Mouse (Mus musculus) ES-E14 (cell line): ENCODE measurements at regions not wholly inside any gene's neighbourhood (a gene's known extent, or its start where the extent isn't known, plus 50 kb on each side); places are given as distances from the start of the nearest gene placed in this dataset.

ENCODE experiments used
- DNase-seq: peaks from one replicate; pipeline ENCODE4 v3.0.0-alpha.2; 2013; ENCODE audit warnings: low read depth, low spot score
- H3K27ac ChIP-seq: 2 replicates; pipeline ENCODE4 v1.5.1; 2012; ENCODE audit warnings: low read depth, mild to moderate bottlenecking, low read length, moderate library complexity, mixed read lengths; ENCODE audit not compliant: poor library complexity, insufficient read depth, severe bottlenecking
- H3K36me3 ChIP-seq: 2 replicates; pipeline ENCODE4 v1.6.1; 2012; ENCODE audit warnings: mild to moderate bottlenecking, low read length, moderate library complexity, mixed read lengths; ENCODE audit not compliant: control insufficient read depth, poor library complexity, insufficient read depth, severe bottlenecking
- H3K4me1 ChIP-seq, 2 experiments: fragments of 150-350 bp in 1 of 2; sonication (generic) in 1 of 2; 2 replicates each; pipeline ENCODE4 v1.6.1; 2012; ENCODE audit warnings: low read length in 2 of 2, mild to moderate bottlenecking in 1 of 2, mixed read lengths in 1 of 2; ENCODE audit not compliant: control insufficient read depth in 2 of 2, insufficient read depth in 2 of 2, poor library complexity in 1 of 2
- H3K4me3 ChIP-seq, 2 experiments: fragments of 150-350 bp in 1 of 2; sonication (generic) in 1 of 2; 2 replicates each; pipeline ENCODE4 v1.5.1; 2012; ENCODE audit warnings: low read length in 2 of 2, low read depth in 1 of 2, mild to moderate bottlenecking in 1 of 2, mixed read lengths in 1 of 2; ENCODE audit not compliant: insufficient read depth in 1 of 2, poor library complexity in 1 of 2, severe bottlenecking in 1 of 2
- H3K9ac ChIP-seq: 2 replicates; pipeline ENCODE4 v1.6.1; 2012; ENCODE audit warnings: low read depth, mild to moderate bottlenecking, low read length, mixed read lengths; ENCODE audit not compliant: poor library complexity, insufficient read depth, severe bottlenecking
- H3K9me3 ChIP-seq: fragments of 150-350 bp; sonication (generic); 2 replicates; pipeline ENCODE4 v1.6.1; 2012; ENCODE audit warnings: low read depth, mild to moderate bottlenecking, low read length; ENCODE audit not compliant: control insufficient read depth, insufficient read depth
- CHD2 ChIP-seq: IDR thresholded peaks from 2 replicates; pipeline ENCODE4 v1.6.1; 2014; ENCODE audit warnings: mild to moderate bottlenecking, low read depth, low read length, inconsistent platforms
- HCFC1 ChIP-seq: IDR thresholded peaks from 2 replicates; pipeline ENCODE4 v1.6.1; 2012; ENCODE audit warnings: low read length, inconsistent platforms, borderline replicate concordance; ENCODE audit not compliant: insufficient read depth
- MAFK ChIP-seq: IDR thresholded peaks from 2 replicates; pipeline ENCODE4 v1.6.1; 2014; ENCODE audit warnings: mild to moderate bottlenecking, low read depth, low read length, inconsistent platforms; ENCODE audit not compliant: insufficient read depth
- ZC3H11A ChIP-seq: IDR thresholded peaks from 2 replicates; pipeline ENCODE4 v1.6.1; 2012; ENCODE audit warnings: low read depth, mild to moderate bottlenecking, inconsistent platforms, low read length, borderline replicate concordance
- ZNF384 ChIP-seq: IDR thresholded peaks from 2 replicates; pipeline ENCODE4 v1.6.1; 2012; ENCODE audit warnings: low read depth, low read length, inconsistent platforms
- in situ Hi-C, 2 experiments: fragments of 600-800 bp; cut with MboI; formaldehyde crosslinking; loops; one replicate each; pipeline ENCODE4 v1.15.1; 2025; ENCODE audit warnings: low sequenced_read_pairs in 2 of 2, inconsistent platforms in 1 of 2; ENCODE audit not compliant: unreplicated experiment in 2 of 2

DNA sequence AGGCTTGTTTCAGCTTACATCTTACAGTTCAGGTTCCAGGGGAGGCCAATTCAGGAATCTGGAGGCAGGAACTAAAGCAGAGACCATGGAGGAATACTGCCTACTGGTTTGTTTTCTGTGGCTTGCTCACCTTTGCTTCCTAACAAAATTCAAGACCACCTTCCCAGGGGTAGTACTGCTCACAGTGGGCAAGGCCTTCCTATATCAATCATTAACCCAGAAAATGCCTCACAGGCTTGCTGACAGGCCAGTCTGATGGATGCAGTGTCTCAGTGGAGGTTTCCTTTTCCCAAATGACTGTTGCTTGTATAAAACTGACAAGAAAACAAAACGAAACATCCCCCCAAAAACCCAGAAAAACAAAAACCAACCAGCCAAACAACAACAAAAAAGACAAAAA is 95.8 kb upstream of the Klf13 start:
- H3K36me3 ChIP-seq: no peaks in the 10 kb centered on the region
- no peak overlapping the region for H3K4me3 ChIP-seq
- DNase-seq: no peak
- no peaks in the 10 kb centered on the region for H3K4me1 ChIP-seq
- H3K27ac ChIP-seq: no peak overlapping the region
- no peak overlapping the region for H3K9ac ChIP-seq
- in situ Hi-C loops: no loop called here
- TF ChIP-seq ZC3H11A (no peak), MAFK (no peak), HCFC1 (no peak), CHD2 (no peak), ZNF384 (no peak)
- no peaks in the 10 kb centered on the region for H3K9me3 ChIP-seq

DNA sequence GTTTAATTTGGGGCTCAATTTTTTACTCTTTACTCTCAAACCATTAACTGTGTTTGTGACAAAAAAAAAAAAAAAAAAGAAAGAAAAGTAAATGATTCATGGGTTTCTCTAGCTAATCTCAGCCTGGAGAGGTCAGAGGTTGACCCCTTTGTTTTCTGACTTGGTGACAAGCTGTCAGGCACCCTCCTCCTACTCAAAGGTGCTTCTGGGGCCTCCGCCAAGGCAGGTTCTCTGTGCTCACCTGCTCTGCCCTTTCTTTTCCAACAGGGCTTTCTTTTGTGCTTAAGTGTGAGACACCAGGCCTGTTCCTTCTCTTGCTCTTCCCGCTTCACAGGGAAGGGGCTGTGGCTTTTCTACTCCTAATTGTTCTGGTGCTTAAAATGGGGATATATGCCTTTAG is 94.7 kb upstream of the Klf13 start:
- Histone ChIP-seq H3K9ac (no peak overlapping the region), H3K36me3 (no peaks in the 10 kb centered on the region), H3K27ac (no peak overlapping the region), H3K4me1 (no peaks in the 10 kb centered on the region), H3K9me3 (no peaks in the 10 kb centered on the region), H3K4me3 (no peak overlapping the region)
- no peak for TF ChIP-seq ZNF384
- no peak for TF ChIP-seq ZC3H11A
- no peak for TF ChIP-seq CHD2
- no peak for TF ChIP-seq MAFK
- TF ChIP-seq HCFC1: no peak
- DNase-seq: no peak
- in situ Hi-C loops: no loop called here

DNA sequence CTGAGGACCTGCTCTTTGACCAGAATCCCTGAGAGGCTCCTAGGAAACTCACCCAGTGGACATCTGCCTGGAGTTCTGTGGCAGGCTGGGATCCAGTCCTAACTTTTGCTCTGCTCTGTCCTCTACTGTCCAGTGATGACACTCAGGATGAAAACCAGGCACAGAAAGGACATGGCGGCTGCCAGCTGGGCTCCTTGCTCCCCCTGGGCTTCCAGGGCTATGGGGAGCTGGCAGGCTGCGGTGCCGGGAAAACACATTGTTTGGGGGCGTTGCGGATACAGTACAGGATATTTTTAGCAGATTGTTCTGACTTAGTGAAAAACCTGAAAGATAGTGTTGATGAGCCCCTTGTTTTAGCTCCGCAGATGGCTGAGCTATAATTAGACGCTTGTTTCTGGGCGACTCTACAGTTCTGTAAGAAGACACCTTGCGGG is 94.2 kb upstream of the Klf13 start:
- DNase-seq: no peak
- in situ Hi-C loops: no loop called here

DNA sequence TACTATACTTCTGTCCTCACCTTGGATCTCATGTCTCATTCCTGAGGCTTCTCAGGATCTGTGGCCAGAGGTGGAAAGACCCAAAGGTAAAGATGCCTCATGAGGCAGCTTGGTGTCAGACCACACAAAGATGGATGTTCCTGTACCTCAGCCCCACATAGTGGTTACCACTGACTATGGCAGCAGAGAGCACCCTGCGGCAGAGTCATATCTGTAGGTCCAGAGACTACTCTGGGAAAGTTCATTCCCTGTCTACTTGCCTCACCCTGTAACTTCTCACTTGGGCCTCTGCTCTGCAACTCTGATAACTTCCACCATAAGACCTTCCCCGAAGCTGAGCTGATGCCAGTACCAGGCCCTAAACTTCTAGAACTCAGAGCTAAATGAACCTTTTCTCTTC is 91.9 kb upstream of the Klf13 start:
- Histone ChIP-seq H3K9me3 (no peaks in the 10 kb centered on the region), H3K4me1 (no peaks in the 10 kb centered on the region), H3K9ac (no peak overlapping the region), H3K4me3 (no peak overlapping the region), H3K36me3 (no peaks in the 10 kb centered on the region), H3K27ac (no peak overlapping the region)
- no peak for TF ChIP-seq MAFK
- TF ChIP-seq HCFC1: no peak
- in situ Hi-C loops: no loop called here
- no peak for DNase-seq

More for the DNA sequence above, 94.2 kb upstream of the Klf13 start:
- Histone ChIP-seq H3K27ac (no peak overlapping the region), H3K4me3 (no peak overlapping the region), H3K9me3 (no peaks in the 10 kb centered on the region), H3K4me1 (no peaks in the 10 kb centered on the region), H3K36me3 (no peaks in the 10 kb centered on the region), H3K9ac (no peak overlapping the region)
- no peak for TF ChIP-seq HCFC1
- no peak for TF ChIP-seq ZC3H11A
- no peak for TF ChIP-seq CHD2
- TF ChIP-seq ZNF384: no peak

DNA sequence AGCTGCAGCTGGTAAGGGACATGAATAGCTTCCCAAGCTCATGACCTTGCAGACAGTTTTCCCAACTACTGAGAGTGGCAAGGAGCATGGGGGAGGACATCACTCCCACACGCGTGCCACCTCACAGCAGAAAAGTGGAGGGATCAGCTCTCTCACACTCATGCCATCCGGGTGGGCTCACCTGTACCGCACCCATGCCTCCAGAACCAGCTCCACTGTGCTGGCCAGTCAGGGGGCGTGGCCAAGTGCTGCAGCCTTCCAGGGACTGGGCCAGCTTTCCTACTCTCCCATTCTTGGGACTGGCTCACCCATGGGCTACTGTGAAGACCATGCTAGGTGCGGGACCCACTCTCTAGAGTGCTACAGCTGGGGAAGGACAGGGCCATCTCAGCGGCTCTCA is 88.4 kb upstream of the Klf13 start:
- no peak for TF ChIP-seq CHD2
- no peak for TF ChIP-seq HCFC1
- no peak for TF ChIP-seq MAFK
- TF ChIP-seq ZC3H11A: no peak
- no peak for TF ChIP-seq ZNF384
- Histone ChIP-seq H3K36me3 (no peaks in the 10 kb centered on the region), H3K9me3 (no peaks in the 10 kb centered on the region), H3K4me1 (peaks cover 0 to 5% of the 10 kb centered on the region in 2 experiments; a peak in 2 of 4 replicates), H3K9ac (no peak overlapping the region), H3K4me3 (no peak overlapping the region), H3K27ac (no peak overlapping the region)
- DNase-seq: no peak
- in situ Hi-C loops: no loop called here
